ENCODE assay signal across 1 mouse cellular context in the genomic region with DNA sequence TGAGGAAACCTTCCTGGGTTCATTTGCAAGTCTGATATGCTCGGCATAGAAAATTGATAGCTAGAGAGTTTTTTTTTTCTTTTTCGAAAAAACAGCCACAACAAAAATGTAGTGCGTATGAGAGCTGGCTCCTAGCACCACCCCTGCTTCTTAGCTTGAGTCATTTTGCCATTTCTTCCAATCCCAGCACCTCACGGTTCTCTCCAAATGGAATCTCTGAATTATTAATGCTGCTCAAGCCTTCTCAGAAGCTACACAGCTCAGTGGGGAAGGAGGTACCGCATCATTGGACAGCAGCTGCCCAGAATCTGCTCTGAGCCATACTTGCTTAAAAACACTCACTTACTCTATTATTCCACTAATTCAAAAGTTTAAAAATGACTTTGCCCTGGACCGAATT.
TF ChIP-seq lines count a peak whose summit lies in the region.

No protein-coding gene starts in this region.

TF ChIP-seq in CH12.LX, 34 proteins besides CTCF, POLR2A, EP300 and RAD21:
- TF ChIP-seq MAX (IDR thresholded peaks at IDR 0.05; ENCODE audit: low read length), result no peak
- TF ChIP-seq ELF1 (IDR thresholded peaks at IDR 0.05; ENCODE audit: low read depth, low read length), result no peak
- TF ChIP-seq RCOR1 (conservative IDR thresholded peaks at IDR 0.05; ENCODE audit: low read depth, low read length), result no peak
- no peak for TF ChIP-seq USF2 (conservative IDR thresholded peaks at IDR 0.05; ENCODE audit: low read depth, low read length)
- no peak for TF ChIP-seq MYC (IDR thresholded peaks at IDR 0.05; ENCODE audit: low read depth, low read length)
- TF ChIP-seq TCF12 (IDR thresholded peaks at IDR 0.05; ENCODE audit: low read depth, low read length), result no peak
- TF ChIP-seq BHLHE40 (IDR thresholded peaks at IDR 0.05; ENCODE audit: low read depth, low read length), result no peak
- TF ChIP-seq CHD1 (IDR thresholded peaks at IDR 0.05; ENCODE audit: low read depth, low read length), result no peak
- no peak for TF ChIP-seq NRF1 (IDR thresholded peaks at IDR 0.05; ENCODE audit: low read depth, low read length)
- no peak for TF ChIP-seq KAT2A (IDR thresholded peaks at IDR 0.05; ENCODE audit: insufficient replicate concordance, low read length)
- TF ChIP-seq PAX5 (IDR thresholded peaks at IDR 0.05; ENCODE audit: low read length), result no peak
- TF ChIP-seq MEF2A (IDR thresholded peaks at IDR 0.05; ENCODE audit: borderline replicate concordance, low read depth, low read length), result no peak
